Mouse (Mus musculus) stomach, postnatal 0 days (tissue): ENCODE measurements around the gene Prex1.

ENCODE experiments used
- CTCF ChIP-seq: IDR thresholded peaks from 2 replicates; pipeline ENCODE4 v1.5.1; 2016; ENCODE audit warnings: antibody characterized with exemption, low read depth, mild to moderate bottlenecking, moderate library complexity
- EP300 ChIP-seq: optimal IDR thresholded peaks from 2 replicates; pipeline ENCODE3; 2016; ENCODE audit warnings: antibody characterized with exemption

GRCm38 (mm10) chr2:166520536-166520935 lies 193.1 kb downstream of the Prex1 start:
- TF ChIP-seq CTCF (no peak), EP300 (no peak)
